ENCODE assay signal across 8 mouse cellular contexts in the genomic region with DNA sequence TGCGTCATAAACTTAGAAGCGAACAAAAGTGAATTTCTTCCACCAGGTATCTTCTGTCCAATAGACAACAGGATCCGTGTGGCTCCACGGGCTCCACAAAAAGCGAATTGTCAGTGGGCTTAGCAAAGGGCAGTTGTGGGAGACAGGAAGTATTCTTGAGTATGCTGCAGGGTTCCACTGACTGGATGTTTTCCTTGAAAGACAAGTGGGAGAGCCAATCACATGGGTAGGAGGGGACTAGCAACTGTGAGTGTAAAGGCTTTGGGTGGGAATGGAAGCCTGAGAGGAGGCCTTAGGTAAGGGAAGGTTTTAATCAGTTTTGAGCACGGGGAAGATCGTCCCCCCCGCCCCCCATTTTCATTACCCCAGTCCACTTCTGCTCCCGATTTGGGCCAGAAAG. TPM values are rescaled to one million over a fixed set of nuclear protein-coding genes. Genes with fewer than 3 reads are reported as not detected.
A peak's percentile ranks its signal among the peaks of the same experiment; 100 is the strongest.
DNase-seq lines count a peak whose midpoint lies in the region; ATAC-seq lines count a peak whose summit lies in the region.

No protein-coding gene starts in this region.

- peak; percentile 22 for DNase-seq in layer of hippocampus, adult 11-12 months (ENCODE audit: low spot score)
- no peak for DNase-seq in layer of hippocampus, adult 9-10 months (ENCODE audit: low spot score)
- peak; percentile 98 for DNase-seq in R1 (ENCODE audit: low read depth, low spot score)
- DNase-seq in forelimb bud, embryonic 11.5 days (ENCODE audit: low read depth, low spot score), result peak; percentile 71
- DNase-seq in lung, postnatal 36 days, result peak; percentile 39
- no peak for DNase-seq in frontal cortex, postnatal 25 days (ENCODE audit: low spot score in 2 of 2)
- DNase-seq in gastrocnemius, postnatal 10 days, result no peak

- no peak for ATAC-seq in megakaryocyte, adult 5-6 weeks (ENCODE audit: poor library complexity, severe bottlenecking)

RNA-seq across cellular contexts. Expression of gene Mfap5, which starts 16.9 kb away (rescaled TPM):
- total RNA-seq in megakaryocyte, adult 5-6 weeks (2015), result not detected in 2 replicates
- total RNA-seq in megakaryocyte, adult 5-6 weeks (2017), result not detected in 2 replicates
- 100 to 1,000 TPM; 115 to 141 TPM for total RNA-seq in gastrocnemius, postnatal 10 days (2021)

RNA-seq across cellular contexts. Expression of gene Rimklb, which starts 24.0 kb away (rescaled TPM):
- total RNA-seq in megakaryocyte, adult 5-6 weeks (2015), result not detected in 2 replicates
- total RNA-seq in megakaryocyte, adult 5-6 weeks (2017), result not detected in 2 replicates
- 1 to 10 TPM; 2.1 to 2.6 TPM for total RNA-seq in gastrocnemius, postnatal 10 days (2021)

RNA-seq across cellular contexts. Expression of gene Aicda, which starts 31.0 kb away (rescaled TPM):
- total RNA-seq in megakaryocyte, adult 5-6 weeks (2015), result 0.07 TPM in 1 of 2 replicates, not detected in the other
- not detected in 2 replicates for total RNA-seq in megakaryocyte, adult 5-6 weeks (2017)
- total RNA-seq in gastrocnemius, postnatal 10 days (2021), result not detected

Comparison
In these comparisons a context has a peak if more than half of its experiments do, and no peak if none do; other contexts are left out.
1. DNase-seq: peak in layer of hippocampus, adult 11-12 months (single experiment), R1 (single experiment), forelimb bud, embryonic 11.5 days (single experiment) and lung, postnatal 36 days (single experiment); none in layer of hippocampus, adult 9-10 months (single experiment), frontal cortex, postnatal 25 days (0 of 2) and gastrocnemius, postnatal 10 days (single experiment).
2. RNA of gene Mfap5, which starts 16.9 kb away (total RNA-seq): 115 to 141 TPM in gastrocnemius, postnatal 10 days; not detected in megakaryocyte, adult 5-6 weeks; every median in the first group is over 100 times any median in the second.